Mouse (Mus musculus) myocyte (in vitro differentiated cells): ENCODE data around the gene Krt87.

Experiments used
- POLR2A ChIP-seq: IDR thresholded peaks from one replicate; pipeline ENCODE4 v1.6.1; 2011; ENCODE audit warnings: low read depth, mild to moderate bottlenecking, control low read depth, moderate library complexity; ENCODE audit not compliant: insufficient read length
- POLR2AphosphoS2 ChIP-seq: IDR thresholded peaks from one replicate; pipeline ENCODE4 v1.6.1; 2011; ENCODE audit warnings: low read depth, control low read depth; ENCODE audit not compliant: insufficient read length
- SRF ChIP-seq: IDR thresholded peaks from one replicate; pipeline ENCODE4 v1.6.1; 2011; ENCODE audit warnings: low read depth; ENCODE audit not compliant: control insufficient read depth, insufficient read length

- no peak for TF ChIP-seq POLR2A
- TF ChIP-seq SRF = no peak
- TF ChIP-seq POLR2AphosphoS2 = no peak
These were observed 40.5 kb upstream of the Krt87 start for GRCm38 (mm10) chr15:101479007-101479665.
